Mouse (Mus musculus): ENCODE data around the gene Usp30.

Gene Usp30

GRCm38 (mm10) chr5:114126499-114127244 is 61.4 kb downstream of the Usp30 start:
- no peak for DNase-seq (ENCODE audit: inconsistent age in 2 of 2, low spot score in 1 of 2)

GRCm38 (mm10) chr5:114127374-114128349 is 62.4 kb downstream of the Usp30 start, which contains the start of gene Alkbh2:
Alkbh2 (minus strand) TSS chr5:114128218.
- DNase-seq (ENCODE audit: inconsistent age in 2 of 2, low spot score in 1 of 2), result peak; percentile 84 to 95

- DNase-seq (ENCODE audit: inconsistent age in 2 of 2, low spot score in 1 of 2), result no peak
Measured at GRCm38 (mm10) chr5:114129550-114130210, 64.4 kb downstream of the Usp30 start.

GRCm38 (mm10) chr5:114130211-114130605 is 64.9 kb downstream of the Usp30 start, which contains the start of gene Ung:
Ung (plus strand) TSS chr5:114130386.
- DNase-seq (ENCODE audit: inconsistent age in 2 of 2, low spot score in 1 of 2), result peak in 1 of 2 experiments; percentile 61

GRCm38 (mm10) chr5:114130698-114131520 is 65.6 kb downstream of the Usp30 start:
- DNase-seq (ENCODE audit: inconsistent age in 2 of 2, low spot score in 1 of 2), result peak; percentile 93 to 98

GRCm38 (mm10) chr5:114131521-114131840 is 66.2 kb downstream of the Usp30 start:
- peak in 1 of 2 experiments; percentile 86 for DNase-seq (ENCODE audit: inconsistent age in 2 of 2, low spot score in 1 of 2)

GRCm38 (mm10) chr5:114132841-114133240 is 67.6 kb downstream of the Usp30 start:
- DNase-seq (ENCODE audit: inconsistent age in 2 of 2, low spot score in 1 of 2), result no peak

- peak; percentile 78 to 91 for DNase-seq (ENCODE audit: inconsistent age in 2 of 2, low spot score in 1 of 2)
Measured at GRCm38 (mm10) chr5:114134091-114134534, 68.9 kb downstream of the Usp30 start.

GRCm38 (mm10) chr5:114135516-114135915 is 70.3 kb downstream of the Usp30 start:
- no peak for DNase-seq (ENCODE audit: inconsistent age in 2 of 2, low spot score in 1 of 2)

- DNase-seq (ENCODE audit: inconsistent age in 2 of 2, low spot score in 1 of 2), result peak in 1 of 2 experiments; percentile 52
Measured at GRCm38 (mm10) chr5:114137481-114138276, 72.4 kb downstream of the Usp30 start.

GRCm38 (mm10) chr5:114138277-114139164 is 73.3 kb downstream of the Usp30 start:
- DNase-seq (ENCODE audit: inconsistent age in 2 of 2, low spot score in 1 of 2), result peak in 1 of 2 experiments; percentile 51

GRCm38 (mm10) chr5:114139175-114139574 is 73.9 kb downstream of the Usp30 start:
- peak; percentile 91 to 97 for DNase-seq (ENCODE audit: inconsistent age in 2 of 2, low spot score in 1 of 2)

- peak; percentile 74 to 81 for DNase-seq (ENCODE audit: inconsistent age in 2 of 2, low spot score in 1 of 2)
Measured at GRCm38 (mm10) chr5:114146028-114146888, 81.0 kb downstream of the Usp30 start, which contains the start of gene Acacb. Acacb (plus strand) TSS chr5:114146535.

- DNase-seq (ENCODE audit: inconsistent age in 2 of 2, low spot score in 1 of 2), result peak in 1 of 2 experiments; percentile 70
Measured at GRCm38 (mm10) chr5:114147043-114147972, 82.0 kb downstream of the Usp30 start.

- peak; percentile 76 to 84 for DNase-seq (ENCODE audit: inconsistent age in 2 of 2, low spot score in 1 of 2)
Measured at GRCm38 (mm10) chr5:114152359-114153092, 87.3 kb downstream of the Usp30 start.

- no peak for DNase-seq (ENCODE audit: inconsistent age in 2 of 2, low spot score in 1 of 2)
Measured at GRCm38 (mm10) chr5:114153490-114153889, 88.2 kb downstream of the Usp30 start.

Data from adrenal gland, adult (tissue).